Mouse (Mus musculus) neural tube, embryonic 11.5 days (tissue): Measurements from ENCODE around the gene Ndufs8. TPM values are rescaled to one million over a fixed set of nuclear protein-coding genes. Genes with fewer than 3 reads are reported as not detected.

ENCODE experiments used
- ATAC-seq: fragments of 200-750 bp; cut with Nextera tagmentation; 2 replicates; pipeline ENCODE4 v1.8.0; 2017; ENCODE audit warnings: moderate number of reproducible peaks, mild to moderate bottlenecking, moderate TSS enrichment, moderate library complexity; ENCODE audit not compliant: insufficient read depth, low FRiP score, low TSS enrichment
- DNase-seq: peaks from one replicate; pipeline ENCODE4 v3.0.0-alpha.2; 2015; ENCODE audit warnings: low spot score
- H3K27ac ChIP-seq: fragments of 300-500 bp; sonication (generic); 2 replicates; pipeline ENCODE4 v1.5.1; 2014; ENCODE audit warnings: low read depth, mild to moderate bottlenecking, low read length
- H3K27me3 ChIP-seq: fragments of 300-500 bp; sonication (generic); 2 replicates; pipeline ENCODE4 v1.6.1; 2014; ENCODE audit warnings: mild to moderate bottlenecking, low read length, mixed read lengths; ENCODE audit not compliant: control insufficient read depth, insufficient read depth
- H3K36me3 ChIP-seq: fragments of 300-500 bp; sonication (generic); 2 replicates; pipeline ENCODE4 v1.6.1; 2014; ENCODE audit warnings: mild to moderate bottlenecking, low read length, moderate library complexity, mixed read lengths; ENCODE audit not compliant: control insufficient read depth, insufficient read depth
- H3K4me1 ChIP-seq: fragments of 300-500 bp; sonication (generic); 2 replicates; pipeline ENCODE4 v1.6.1; 2014; ENCODE audit warnings: low read length, mixed read lengths; ENCODE audit not compliant: control insufficient read depth, insufficient read depth
- H3K4me2 ChIP-seq: fragments of 300-500 bp; sonication (generic); 2 replicates; pipeline ENCODE4 v1.6.1; 2014; ENCODE audit warnings: low read depth, mild to moderate bottlenecking, moderate library complexity
- H3K4me3 ChIP-seq: fragments of 300-500 bp; sonication (generic); 2 replicates; pipeline ENCODE4 v1.5.1; 2014; ENCODE audit warnings: low read depth, low read length
- H3K9ac ChIP-seq: fragments of 300-500 bp; sonication (generic); 2 replicates; pipeline ENCODE4 v1.6.1; 2014; ENCODE audit warnings: mild to moderate bottlenecking, low read length
- H3K9me3 ChIP-seq: fragments of 300-500 bp; sonication (generic); 2 replicates; pipeline ENCODE4 v1.6.1; 2016; ENCODE audit warnings: low read length; ENCODE audit not compliant: control insufficient read depth
- WGBS: fragments of 180-500 bp; shearing (Covaris S2); extraction: QIAGEN DNeasy Blood & Tissue Kit; methylation state at CpG from one replicate; pipeline ENCODE4 v1.1.7; 2014; 5-methylcytosine and 5-hydroxymethylcytosine counted together
- polyA plus RNA-seq: library from polyadenylated mRNA; unstranded; fragments of >200 nt; fragmentation: Nextera tagmentation; extraction: Ambion mirVana; gene quantifications from 2 replicates; pipeline ENCODE4 v1.2.1, GENCODE M21; 2014

The Ndufs8 gene
- polyA plus RNA-seq, 1 experiment from 2014 or later = 258 TPM

DNA sequence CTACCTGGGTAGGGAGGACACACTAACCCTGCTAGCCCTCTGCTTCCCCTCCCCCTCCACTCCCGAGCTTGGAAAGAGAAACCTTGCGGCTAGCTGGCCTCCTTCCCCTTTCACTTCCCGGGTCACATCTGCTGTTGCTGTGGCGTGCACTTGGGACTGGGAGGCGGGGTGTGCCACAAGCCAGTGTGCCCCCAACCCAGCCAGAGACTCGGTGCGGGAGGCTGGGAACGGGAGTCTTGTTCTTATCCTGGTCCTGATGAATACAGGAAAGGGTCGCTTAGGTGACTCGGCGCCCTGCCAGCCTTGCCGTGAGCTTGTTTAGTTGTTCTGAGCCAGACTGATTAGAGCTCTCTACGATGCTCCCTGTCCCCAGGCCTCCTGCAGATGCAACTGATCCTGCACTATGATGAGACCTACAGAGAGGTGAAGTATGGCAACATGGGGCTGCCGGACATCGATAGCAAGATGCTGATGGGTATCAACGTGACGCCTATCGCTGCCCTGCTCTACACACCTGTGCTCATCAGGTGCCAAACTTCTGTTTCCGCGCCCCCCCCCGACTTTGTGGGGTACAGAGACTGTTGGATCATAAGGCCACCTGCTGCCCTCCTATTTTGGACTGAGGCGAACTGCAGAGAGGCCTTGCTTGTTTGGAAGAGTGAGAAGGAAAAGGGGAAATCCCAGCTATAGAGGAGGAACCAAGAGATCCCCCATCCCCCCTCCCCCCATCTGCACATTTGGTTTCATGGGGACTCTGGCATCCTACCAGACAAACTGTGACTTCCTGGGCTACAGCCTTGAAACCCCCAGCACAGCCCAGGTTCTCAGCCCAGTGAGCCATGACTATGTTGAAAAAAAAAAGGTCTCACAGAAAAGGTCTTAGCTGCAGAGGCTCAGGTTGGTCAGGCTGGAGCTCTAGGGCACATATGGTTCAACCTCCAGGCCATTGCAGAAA lies 23.6 kb upstream of the Ndufs8 start:
- no peak for ATAC-seq

DNA sequence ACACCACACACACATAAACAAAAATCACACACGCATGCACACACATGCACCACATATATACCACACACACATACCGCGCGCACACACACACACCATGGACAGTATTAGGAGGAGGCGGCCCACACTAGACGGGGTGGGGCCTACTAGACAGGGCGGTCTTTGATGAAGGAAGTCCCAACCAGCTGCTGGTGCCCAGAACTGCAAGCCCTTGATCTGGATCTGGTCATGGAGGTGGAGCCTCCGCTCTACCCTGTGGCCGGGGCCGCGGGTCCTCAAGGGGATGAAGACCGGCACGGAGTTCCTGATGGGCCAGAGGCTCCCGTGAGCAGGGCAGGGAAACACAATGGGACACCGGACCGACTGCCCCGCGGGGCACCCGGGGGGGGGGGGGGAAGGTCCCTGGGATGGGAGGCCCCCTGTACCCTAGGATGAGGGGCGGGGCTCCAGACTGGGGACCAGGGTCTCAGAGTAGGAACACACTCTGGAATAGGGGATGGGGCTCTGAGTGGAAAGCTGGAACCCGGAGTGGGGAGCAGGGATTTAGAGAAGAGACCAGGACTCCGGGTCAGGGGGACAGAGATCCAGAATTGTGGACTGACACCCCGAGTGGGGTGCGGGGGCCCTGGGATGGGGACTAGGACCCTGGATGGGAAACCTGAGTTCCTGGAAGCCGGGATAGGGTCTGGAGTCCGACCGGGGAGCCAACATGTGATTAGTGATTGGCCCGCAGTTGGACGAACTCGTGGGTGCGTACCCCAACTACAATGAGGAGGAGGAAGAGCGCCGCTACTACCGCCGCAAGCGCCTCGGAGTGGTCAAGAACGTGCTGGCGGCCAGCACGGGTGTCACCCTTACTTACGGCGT lies 22.7 kb upstream of the Ndufs8 start, which contains the start of gene Unc93b1:
TSS of gene Unc93b1 (plus strand) at position 155 of the 864 bp plus-strand sequence.
- H3K4me1 ChIP-seq = no peaks in the 10 kb centered on the region; the same call in 1 of the 2 replicates
- peak within 1 kb of the TSS; percentile 53 for H3K4me2 ChIP-seq
- 7% methylated on average over 40 of the region's 42 CpGs for WGBS
- peak within 1 kb of the TSS; percentile 38 for H3K4me3 ChIP-seq
- DNase-seq (peak; percentile 51), ATAC-seq (peak; percentile 63)
- no peaks in the 10 kb centered on the region for H3K9me3 ChIP-seq
- H3K27ac ChIP-seq = no peak within 1 kb of the TSS
- H3K36me3 ChIP-seq = no peaks in the 10 kb centered on the region
- no peaks in the 10 kb centered on the region for H3K27me3 ChIP-seq
- H3K9ac ChIP-seq = peak within 1 kb of the TSS; percentile 44

More for the DNA sequence above, 23.6 kb upstream of the Ndufs8 start:
- peak overlapping the region; percentile 38 for H3K4me3 ChIP-seq
- no peaks in the 10 kb centered on the region; the same call in 1 of the 2 replicates for H3K4me1 ChIP-seq
- H3K4me2 ChIP-seq = peak overlapping the region; percentile 53
- peak overlapping the region; percentile 44 for H3K9ac ChIP-seq
- H3K27me3 ChIP-seq = no peaks in the 10 kb centered on the region
- peak; percentile 46 for DNase-seq
- no peaks in the 10 kb centered on the region for H3K9me3 ChIP-seq
- no peaks in the 10 kb centered on the region for H3K36me3 ChIP-seq
- no peak overlapping the region for H3K27ac ChIP-seq
- 7% methylated on average over 22 of the region's 22 CpGs for WGBS

DNA sequence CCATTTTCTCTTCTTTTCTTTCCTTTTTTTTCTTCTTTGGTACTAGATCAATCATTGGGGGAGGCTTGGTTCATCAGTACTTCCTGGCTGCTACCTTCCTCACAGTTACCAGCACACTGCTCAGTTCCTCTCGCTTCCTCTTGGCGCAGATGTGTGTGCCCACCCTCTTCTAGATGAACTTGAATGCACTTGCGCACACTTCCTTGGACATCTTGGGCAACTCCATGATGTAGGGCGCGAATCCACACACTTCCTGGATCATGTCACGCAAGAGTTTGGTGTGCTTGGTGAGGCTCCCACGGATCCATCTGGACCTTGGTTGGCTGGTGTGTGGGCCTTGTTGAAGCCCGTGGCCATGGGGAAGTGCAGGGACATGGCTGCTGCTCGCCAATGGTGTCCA lies 19.1 kb upstream of the Ndufs8 start:
- Histone ChIP-seq H3K4me2 (no peak overlapping the region), H3K4me1 (no peaks in the 10 kb centered on the region; the same call in 1 of the 2 replicates), H3K4me3 (no peak overlapping the region), H3K9ac (no peak overlapping the region), H3K36me3 (no peaks in the 10 kb centered on the region), H3K9me3 (no peaks in the 10 kb centered on the region), H3K27me3 (no peaks in the 10 kb centered on the region), H3K27ac (no peak overlapping the region)
- 90% methylated on average over 9 of the region's 9 CpGs for WGBS
- ATAC-seq (no peak), DNase-seq (no peak)

DNA sequence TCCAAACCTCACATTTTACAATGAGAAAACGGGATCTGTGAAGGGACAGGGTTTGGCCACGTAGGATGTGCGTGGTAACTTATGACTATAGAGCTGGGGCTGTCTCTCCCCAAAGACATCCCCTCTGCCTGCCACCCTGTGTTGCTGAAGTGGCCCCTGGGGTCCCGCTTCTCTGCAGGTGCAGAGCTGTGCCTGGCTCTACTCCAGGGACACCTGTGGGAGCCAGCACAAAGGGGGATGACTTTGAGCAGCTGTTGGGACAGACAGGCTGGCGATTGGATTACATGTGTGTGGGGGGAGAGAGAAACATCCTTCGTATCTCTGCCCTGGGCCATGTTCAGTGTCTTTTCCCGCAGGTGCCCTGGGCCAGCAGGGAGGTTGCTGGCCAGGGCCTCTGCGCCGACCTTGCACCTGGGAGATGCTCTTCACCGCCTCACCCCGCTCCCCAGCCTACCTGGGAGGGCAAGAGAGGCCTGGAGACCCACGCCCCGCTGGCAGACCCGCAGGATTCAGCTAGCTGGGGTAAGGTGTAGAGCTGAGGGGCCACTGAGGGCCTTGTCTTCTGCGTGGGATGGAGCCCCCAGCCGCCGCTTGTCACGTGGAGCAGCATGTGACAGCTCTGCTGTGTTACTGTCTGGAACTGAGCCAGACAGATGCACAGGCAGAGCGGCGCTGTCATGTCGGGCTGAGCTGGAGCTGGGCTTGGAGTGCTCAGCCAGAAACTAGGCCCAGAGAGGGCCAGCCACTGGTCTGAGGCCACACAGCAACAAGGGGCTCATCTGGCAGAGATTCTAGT lies 17.9 kb upstream of the Ndufs8 start:
- no peak overlapping the region for H3K27ac ChIP-seq
- H3K9me3 ChIP-seq = no peaks in the 10 kb centered on the region
- H3K9ac ChIP-seq = no peak overlapping the region
- ATAC-seq (no peak), DNase-seq (no peak)
- no peaks in the 10 kb centered on the region for H3K27me3 ChIP-seq
- H3K36me3 ChIP-seq = no peaks in the 10 kb centered on the region
- no peaks in the 10 kb centered on the region; the same call in 1 of the 2 replicates for H3K4me1 ChIP-seq
- 75% methylated on average over 21 of the region's 21 CpGs for WGBS
- no peak overlapping the region for H3K4me2 ChIP-seq
- no peak overlapping the region for H3K4me3 ChIP-seq

DNA sequence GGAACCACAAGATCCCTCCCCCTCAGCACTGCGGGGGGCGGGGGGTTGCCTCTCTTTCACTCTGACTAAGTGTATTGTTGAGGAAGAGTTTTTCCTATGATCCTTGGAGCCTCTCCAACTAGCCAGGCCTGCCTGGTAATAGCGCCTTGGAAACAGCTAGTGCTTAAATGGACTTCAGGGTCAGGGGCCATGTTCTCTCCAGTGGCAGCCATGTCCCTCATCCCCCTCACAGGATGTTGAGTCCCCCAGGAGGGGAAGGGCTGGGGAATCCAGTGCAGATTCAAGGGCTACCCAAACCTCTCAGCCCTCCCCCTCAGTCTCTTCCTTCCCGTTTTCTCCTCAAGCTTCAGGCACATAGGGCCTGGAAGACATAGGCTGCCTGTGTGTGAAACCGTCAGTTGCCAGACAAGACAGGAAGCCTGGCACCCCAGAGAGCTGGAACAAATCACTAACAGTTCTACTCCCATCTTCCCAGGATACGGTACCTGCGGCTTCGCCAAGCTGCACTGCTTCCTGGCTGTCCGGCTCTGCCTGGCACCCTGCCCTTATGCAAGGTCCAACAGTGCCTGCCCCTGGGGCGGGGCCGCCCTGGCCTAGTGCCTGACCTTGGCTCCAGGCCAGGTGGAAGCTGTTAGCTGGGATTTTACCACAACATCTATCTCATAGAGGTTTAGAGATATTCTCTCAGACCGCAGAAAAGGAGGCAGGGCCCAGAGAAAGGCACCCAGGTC lies 16.8 kb upstream of the Ndufs8 start, which contains the start of gene Aldh3b1:
TSS of gene Aldh3b1 (minus strand) at position 598 of the 731 bp plus-strand sequence.
- ATAC-seq (no peak), DNase-seq (no peak)
- WGBS = 66% methylated on average over 12 of the region's 12 CpGs
- Histone ChIP-seq H3K9me3 (no peaks in the 10 kb centered on the region), H3K27me3 (no peaks in the 10 kb centered on the region), H3K36me3 (no peaks in the 10 kb centered on the region), H3K4me1 (no peaks in the 10 kb centered on the region), H3K9ac (no peak within 1 kb of the TSS), H3K27ac (no peak within 1 kb of the TSS), H3K4me2 (no peak within 1 kb of the TSS), H3K4me3 (no peak within 1 kb of the TSS)

DNA sequence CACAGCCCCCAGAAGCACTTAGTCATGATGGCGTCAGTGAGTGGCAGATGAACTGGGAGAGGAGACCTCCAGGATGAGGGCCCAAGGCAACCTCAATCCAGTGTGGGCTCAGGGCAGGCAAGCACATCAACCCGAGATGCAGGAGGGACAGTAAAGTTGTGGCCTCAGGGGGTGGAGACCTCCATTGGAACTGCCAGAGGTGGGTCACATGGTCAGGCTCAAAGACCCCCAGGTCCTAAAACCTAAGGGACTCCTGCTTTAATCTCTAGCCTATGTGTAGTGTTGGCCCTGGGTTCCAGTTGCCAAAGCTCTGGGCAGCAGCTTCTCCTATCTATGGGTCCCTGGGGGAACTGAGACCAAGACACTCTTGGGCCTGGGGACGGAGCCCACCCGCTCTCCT lies 16.2 kb upstream of the Ndufs8 start:
- Histone ChIP-seq H3K4me2 (no peak overlapping the region), H3K36me3 (no peaks in the 10 kb centered on the region), H3K27ac (no peak overlapping the region), H3K4me1 (no peaks in the 10 kb centered on the region), H3K9ac (no peak overlapping the region), H3K9me3 (no peaks in the 10 kb centered on the region), H3K4me3 (no peak overlapping the region), H3K27me3 (no peaks in the 10 kb centered on the region)
- 80% methylated on average over 4 of the region's 4 CpGs for WGBS
- no peak for DNase-seq
- no peak for ATAC-seq

DNA sequence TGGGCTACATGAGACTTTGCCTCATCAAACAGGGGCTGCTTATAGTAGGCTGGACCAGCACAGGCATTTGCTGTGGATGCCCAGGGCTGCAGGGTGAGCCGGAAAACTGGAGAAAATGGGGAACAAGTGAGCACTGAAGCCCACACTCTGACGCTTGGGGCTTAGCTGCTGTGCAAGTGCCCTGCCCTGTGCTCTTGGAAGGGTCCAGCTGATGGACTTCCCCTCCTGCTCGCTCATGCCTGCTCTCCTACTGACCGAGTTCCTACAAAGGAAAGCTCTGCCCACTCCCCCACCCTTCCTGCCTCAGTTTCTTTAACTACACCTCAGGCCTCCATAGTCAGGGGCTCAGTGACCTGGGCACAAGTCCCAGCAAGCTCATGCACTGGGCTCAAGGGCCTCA lies 15.4 kb upstream of the Ndufs8 start:
- no peaks in the 10 kb centered on the region for H3K27me3 ChIP-seq
- H3K4me3 ChIP-seq = no peak overlapping the region
- H3K9ac ChIP-seq = no peak overlapping the region
- no peaks in the 10 kb centered on the region for H3K4me1 ChIP-seq
- DNase-seq = no peak
- no peaks in the 10 kb centered on the region for H3K36me3 ChIP-seq
- 77% methylated on average over 4 of the region's 4 CpGs for WGBS
- no peak for ATAC-seq
- H3K4me2 ChIP-seq = no peak overlapping the region
- H3K27ac ChIP-seq = no peak overlapping the region
- H3K9me3 ChIP-seq = no peaks in the 10 kb centered on the region
